Mouse (Mus musculus) neural tube, embryonic 15.5 days (tissue): ENCODE measurements around the gene Slc22a8. TPM values are rescaled to one million over a fixed set of nuclear protein-coding genes. Genes with fewer than 3 reads are reported as not detected.
A peak's percentile ranks its signal among the peaks of the same experiment; 100 is the strongest.

Experiments used
- ATAC-seq: fragments of 200-750 bp; cut with Nextera tagmentation; 2 replicates; pipeline ENCODE4 v1.8.0; 2017; ENCODE audit warnings: mild to moderate bottlenecking, moderate TSS enrichment, moderate library complexity; ENCODE audit not compliant: low FRiP score
- H3K27ac ChIP-seq: fragments of 300-500 bp; sonication (generic); replicated peaks from 2 replicates; pipeline ENCODE4 v1.5.1; 2015; ENCODE audit warnings: mild to moderate bottlenecking, inconsistent platforms
- H3K27me3 ChIP-seq: fragments of 300-500 bp; sonication (generic); replicated peaks from 2 replicates; pipeline ENCODE4 v1.6.1; 2015; ENCODE audit warnings: inconsistent platforms
- H3K36me3 ChIP-seq: fragments of 300-500 bp; sonication (generic); 2 replicates; pipeline ENCODE4 v1.6.1; 2015; ENCODE audit warnings: inconsistent platforms
- H3K4me1 ChIP-seq: fragments of 300-500 bp; sonication (generic); 2 replicates; pipeline ENCODE4 v1.6.1; 2015; ENCODE audit warnings: inconsistent platforms
- H3K4me2 ChIP-seq: fragments of 300-500 bp; sonication (generic); 2 replicates; pipeline ENCODE4 v1.6.1; 2015; ENCODE audit warnings: inconsistent platforms, mild to moderate bottlenecking, moderate library complexity
- H3K4me3 ChIP-seq: fragments of 300-500 bp; sonication (generic); replicated peaks from 2 replicates; pipeline ENCODE4 v1.5.1; 2015; ENCODE audit warnings: mild to moderate bottlenecking, inconsistent platforms
- H3K9ac ChIP-seq: fragments of 300-500 bp; sonication (generic); replicated peaks from 2 replicates; pipeline ENCODE4 v1.6.1; 2015; ENCODE audit warnings: mild to moderate bottlenecking, inconsistent platforms
- H3K9me3 ChIP-seq: fragments of 300-500 bp; sonication (generic); replicated peaks from 2 replicates; pipeline ENCODE4 v1.6.1; 2016; ENCODE audit warnings: inconsistent platforms
- WGBS: fragments of 180-500 bp; shearing (Covaris S2); methylation state at CpG from one replicate; pipeline ENCODE4 v1.1.7; 2015; ENCODE audit warnings: mixed read lengths; 5-methylcytosine and 5-hydroxymethylcytosine counted together
- polyA plus RNA-seq: library from polyadenylated mRNA; unstranded; fragments of >200 nt; fragmentation: Nextera tagmentation; extraction: Ambion mirVana; gene quantifications from 2 replicates; pipeline ENCODE4 v1.2.1, GENCODE M21; 2015

Slc22a8 gene
- polyA plus RNA-seq, 1 experiment from 2014 or later = 9.1 TPM

GRCm38 (mm10) chr19:8578293-8578969 is 12.6 kb upstream of the Slc22a8 start:
- H3K4me1 ChIP-seq = peaks cover 8% of the 10 kb centered on the region
- 9% methylated on average over 24 of the region's 24 CpGs for WGBS
- H3K36me3 ChIP-seq = no peaks in the 10 kb centered on the region
- H3K4me2 ChIP-seq = peak overlapping the region; percentile 80
- no peaks in the 10 kb centered on the region for H3K9me3 ChIP-seq
- no peaks in the 10 kb centered on the region for H3K27me3 ChIP-seq
- H3K4me3 ChIP-seq = peak overlapping the region; percentile 39
- H3K9ac ChIP-seq = peak overlapping the region; percentile 43; the same call in 1 of the 2 replicates
- peak; percentile 87 for ATAC-seq
- peak overlapping the region; percentile 38; the same call in 1 of the 2 replicates for H3K27ac ChIP-seq

GRCm38 (mm10) chr19:8578970-8579342 is 12.1 kb upstream of the Slc22a8 start:
- H3K27me3 ChIP-seq = no peaks in the 10 kb centered on the region
- no peaks in the 10 kb centered on the region for H3K36me3 ChIP-seq
- H3K4me2 ChIP-seq = peak overlapping the region; percentile 80
- 64% methylated on average over 2 of the region's 2 CpGs for WGBS
- ATAC-seq = 0 out of 2 replicates have a peak, but pooled peaks have one; percentile 11
- H3K4me3 ChIP-seq = peak overlapping the region; percentile 39
- H3K9ac ChIP-seq = peak overlapping the region; percentile 43; the same call in 1 of the 2 replicates
- no peaks in the 10 kb centered on the region for H3K9me3 ChIP-seq
- H3K27ac ChIP-seq = peak overlapping the region; percentile 38; the same call in 1 of the 2 replicates
- peaks cover 8% of the 10 kb centered on the region for H3K4me1 ChIP-seq

- WGBS = 87% methylated on average over 3 of the region's 3 CpGs
- Histone ChIP-seq H3K4me1 (no peaks in the 10 kb centered on the region), H3K9ac (no peak overlapping the region)
Observed at GRCm38 (mm10) chr19:8585298-8585697, 5.8 kb upstream of the Slc22a8 start.

GRCm38 (mm10) chr19:8585899-8586298 is 5.2 kb upstream of the Slc22a8 start:
- ATAC-seq = no peak
- WGBS = 96% methylated on average over 2 of the region's 2 CpGs
- no peaks in the 10 kb centered on the region for H3K4me1 ChIP-seq
- H3K9ac ChIP-seq = no peak overlapping the region
- no peaks in the 10 kb centered on the region for H3K27me3 ChIP-seq
- no peak overlapping the region for H3K27ac ChIP-seq
- no peak overlapping the region for H3K4me3 ChIP-seq
- no peak overlapping the region for H3K4me2 ChIP-seq
- no peaks in the 10 kb centered on the region for H3K36me3 ChIP-seq
- no peaks in the 10 kb centered on the region for H3K9me3 ChIP-seq

More at GRCm38 (mm10) chr19:8585298-8585697, 5.8 kb upstream of the Slc22a8 start:
- no peak overlapping the region for H3K4me2 ChIP-seq
- no peaks in the 10 kb centered on the region for H3K36me3 ChIP-seq
- H3K4me3 ChIP-seq = no peak overlapping the region
- ATAC-seq = no peak
- H3K9me3 ChIP-seq = no peaks in the 10 kb centered on the region
- H3K27ac ChIP-seq = no peak overlapping the region
- H3K27me3 ChIP-seq = no peaks in the 10 kb centered on the region

- Histone ChIP-seq H3K4me1 (no peaks in the 10 kb centered on the region), H3K9ac (no peak overlapping the region), H3K27me3 (no peaks in the 10 kb centered on the region), H3K4me2 (no peak overlapping the region), H3K9me3 (no peaks in the 10 kb centered on the region), H3K4me3 (no peak overlapping the region), H3K27ac (no peak overlapping the region), H3K36me3 (no peaks in the 10 kb centered on the region)
- no peak for ATAC-seq
- 48% methylated on average over 3 of the region's 3 CpGs for WGBS
Observed at GRCm38 (mm10) chr19:8586350-8586749, 4.7 kb upstream of the Slc22a8 start.

GRCm38 (mm10) chr19:8587315-8587714 is 3.7 kb upstream of the Slc22a8 start:
- Histone ChIP-seq H3K4me1 (no peaks in the 10 kb centered on the region), H3K9ac (no peak overlapping the region), H3K4me3 (no peak overlapping the region), H3K27ac (no peak overlapping the region), H3K9me3 (no peaks in the 10 kb centered on the region), H3K27me3 (no peaks in the 10 kb centered on the region), H3K36me3 (no peaks in the 10 kb centered on the region), H3K4me2 (no peak overlapping the region)
- no peak for ATAC-seq
- WGBS = 50% methylated on average over 1 of the region's 1 CpGs

GRCm38 (mm10) chr19:8592155-8592554 is 1.1 kb downstream of the Slc22a8 start:
- no peaks in the 10 kb centered on the region for H3K36me3 ChIP-seq
- no peak overlapping the region for H3K4me2 ChIP-seq
- no peaks in the 10 kb centered on the region for H3K27me3 ChIP-seq
- WGBS = 68% methylated on average over 2 of the region's 2 CpGs
- H3K9me3 ChIP-seq = no peaks in the 10 kb centered on the region
- no peak overlapping the region for H3K27ac ChIP-seq
- no peak overlapping the region for H3K4me3 ChIP-seq
- ATAC-seq = no peak
- no peak overlapping the region for H3K9ac ChIP-seq
- no peaks in the 10 kb centered on the region for H3K4me1 ChIP-seq

GRCm38 (mm10) chr19:8592873-8593408 is 1.9 kb downstream of the Slc22a8 start:
- Histone ChIP-seq H3K4me3 (no peak overlapping the region), H3K9ac (no peak overlapping the region), H3K27ac (no peak overlapping the region), H3K36me3 (no peaks in the 10 kb centered on the region), H3K27me3 (no peaks in the 10 kb centered on the region), H3K9me3 (no peaks in the 10 kb centered on the region), H3K4me2 (no peak overlapping the region), H3K4me1 (no peaks in the 10 kb centered on the region)
- no peak for ATAC-seq
- 79% methylated on average over 6 of the region's 6 CpGs for WGBS

GRCm38 (mm10) chr19:8593833-8594232 is 2.8 kb downstream of the Slc22a8 start:
- H3K27ac ChIP-seq = no peak overlapping the region
- no peak overlapping the region for H3K9ac ChIP-seq
- no peak overlapping the region for H3K4me2 ChIP-seq
- H3K4me3 ChIP-seq = no peak overlapping the region
- H3K27me3 ChIP-seq = no peaks in the 10 kb centered on the region
- WGBS = 80% methylated on average over 11 of the region's 11 CpGs
- no peaks in the 10 kb centered on the region for H3K36me3 ChIP-seq
- no peak for ATAC-seq
- no peaks in the 10 kb centered on the region for H3K9me3 ChIP-seq
- H3K4me1 ChIP-seq = no peaks in the 10 kb centered on the region

- Histone ChIP-seq H3K4me2 (no peak overlapping the region), H3K27ac (no peak overlapping the region), H3K36me3 (no peaks in the 10 kb centered on the region), H3K9ac (no peak overlapping the region), H3K4me3 (no peak overlapping the region), H3K9me3 (no peaks in the 10 kb centered on the region), H3K27me3 (no peaks in the 10 kb centered on the region), H3K4me1 (no peaks in the 10 kb centered on the region)
- ATAC-seq = no peak
- WGBS = 0% methylated on average over 1 of the region's 1 CpGs
Observed at GRCm38 (mm10) chr19:8594518-8594917, 3.5 kb downstream of the Slc22a8 start.

GRCm38 (mm10) chr19:8597269-8597668 is 6.2 kb downstream of the Slc22a8 start:
- ATAC-seq = no peak
- Histone ChIP-seq H3K9me3 (no peaks in the 10 kb centered on the region), H3K27ac (no peak overlapping the region), H3K9ac (no peak overlapping the region), H3K4me2 (no peak overlapping the region), H3K36me3 (no peaks in the 10 kb centered on the region), H3K4me1 (no peaks in the 10 kb centered on the region), H3K27me3 (no peaks in the 10 kb centered on the region), H3K4me3 (no peak overlapping the region)
- WGBS = 63% methylated on average over 4 of the region's 4 CpGs

- Histone ChIP-seq H3K9me3 (no peaks in the 10 kb centered on the region), H3K4me3 (no peak overlapping the region), H3K4me2 (no peak overlapping the region), H3K27me3 (no peaks in the 10 kb centered on the region), H3K4me1 (no peaks in the 10 kb centered on the region), H3K27ac (no peak overlapping the region), H3K36me3 (no peaks in the 10 kb centered on the region), H3K9ac (no peak overlapping the region)
- no peak for ATAC-seq
- WGBS = 73% methylated on average over 2 of the region's 2 CpGs
Observed at GRCm38 (mm10) chr19:8599229-8599628, 8.2 kb downstream of the Slc22a8 start.
